Mouse (Mus musculus): ENCODE results near the gene Tyk2.
A peak's percentile ranks its signal among the peaks of the same experiment; 100 is the strongest.

GRCm38 (mm10) chr9:21168161-21169123, 37.4 kb upstream of the Tyk2 start:
- no peak for TF ChIP-seq CHD2 (IDR thresholded peaks at IDR 0.05; ENCODE audit: low read depth, low read length)
- no peak for TF ChIP-seq HCFC1 (IDR thresholded peaks at IDR 0.05; ENCODE audit: borderline replicate concordance, insufficient read depth, low read length)
- no peak for TF ChIP-seq ZC3H11A (IDR thresholded peaks at IDR 0.05; ENCODE audit: borderline replicate concordance, low read depth, low read length)
- no peak for TF ChIP-seq MAFK (IDR thresholded peaks at IDR 0.05; ENCODE audit: insufficient read depth, low read depth, low read length)
- TF ChIP-seq ZNF384 (IDR thresholded peaks at IDR 0.05; ENCODE audit: low read depth, low read length), result 0 out of 2 replicates have a peak, but pooled peaks have one; percentile 15
